Mouse (Mus musculus): ENCODE results near the gene Gm4131. TPM values are rescaled to one million over a fixed set of nuclear protein-coding genes. Genes with fewer than 3 reads are reported as not detected.

Gm4131 gene
- polyA plus RNA-seq, 1 experiment: not detected

DNA sequence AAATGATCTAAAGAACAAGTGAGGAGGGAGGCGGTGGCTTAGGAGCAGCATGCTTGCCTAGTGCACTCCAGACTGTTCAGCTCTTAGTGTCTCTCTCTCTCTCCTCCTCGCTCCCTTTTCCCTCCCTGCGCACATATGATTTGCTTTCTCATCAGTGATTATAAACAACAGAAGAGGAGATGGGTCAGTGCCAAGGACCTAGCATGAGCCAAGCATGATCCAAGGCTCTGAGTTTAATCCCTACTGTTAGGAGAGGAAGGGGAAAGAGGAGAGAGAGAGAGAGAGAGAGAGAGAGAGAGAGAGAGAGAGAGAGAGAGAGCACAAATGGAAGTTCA lies 119.5 kb downstream of the Gm4131 start:
- Histone ChIP-seq H3K27me3 (ENCODE audit: control insufficient read depth, insufficient read depth, low read length) (no peaks in the 10 kb centered on the region), H3K4me3 (ENCODE audit: control insufficient read depth, insufficient read depth, low read length) (no peak overlapping the region), H3K4me1 (replicated peaks; ENCODE audit: control insufficient read depth, insufficient read depth, low read length) (no peaks in the 10 kb centered on the region), H3K36me3 (ENCODE audit: control insufficient read depth, insufficient read depth, low read length) (no peaks in the 10 kb centered on the region), H3K27ac (ENCODE audit: control insufficient read depth, insufficient read depth, low read length) (no peak overlapping the region)
- 94% methylated on average over 3 of the region's 3 CpGs for WGBS
- DNase-seq: no peak
- TF ChIP-seq POLR2A (IDR thresholded peaks at IDR 0.05; ENCODE audit: control insufficient read depth, extremely low read depth, insufficient read depth, low read length, poor library complexity) (no peak), CTCF (IDR thresholded peaks at IDR 0.05; ENCODE audit: borderline replicate concordance, control insufficient read depth, extremely low read depth, insufficient read depth, low read length, poor library complexity) (no peak)

DNA sequence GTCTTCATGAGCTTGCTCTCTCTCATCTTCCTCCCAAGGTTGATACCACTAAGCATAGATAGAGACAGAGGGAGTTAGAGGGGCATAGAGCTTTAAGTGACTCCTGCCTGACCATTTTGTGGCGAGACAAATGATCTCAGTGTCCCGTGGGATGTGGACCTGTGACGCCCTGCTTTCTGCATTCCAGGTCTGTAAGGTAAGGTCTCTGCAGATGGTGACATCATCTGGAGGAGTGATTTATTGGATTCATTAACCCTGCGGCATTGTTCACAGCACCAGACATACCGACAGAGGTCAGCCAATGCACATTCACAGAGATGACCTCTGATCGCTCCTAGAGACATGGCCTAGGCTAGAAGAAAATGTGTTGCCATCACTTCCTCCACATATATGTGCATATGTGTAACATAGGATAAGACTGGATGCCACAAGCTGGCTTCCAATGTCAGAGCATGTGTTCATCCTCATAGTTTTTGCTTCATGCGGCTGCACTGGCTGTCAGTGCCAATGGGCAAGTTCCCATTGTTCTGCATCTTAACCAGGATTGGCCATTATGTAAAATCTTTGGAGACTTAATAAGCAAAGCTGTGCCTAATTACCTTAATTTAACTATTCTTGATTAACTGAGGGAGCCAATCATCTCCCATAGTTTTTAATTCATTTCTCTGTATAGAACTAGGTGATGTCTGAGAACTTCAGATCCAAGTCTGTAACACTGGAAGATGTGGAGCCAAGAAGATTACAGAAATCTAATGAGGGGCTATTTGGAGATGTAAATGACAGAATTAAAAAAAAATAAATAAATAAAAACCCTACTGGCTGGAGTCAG lies 120.1 kb downstream of the Gm4131 start:
- TF ChIP-seq CTCF (IDR thresholded peaks at IDR 0.05; ENCODE audit: borderline replicate concordance, control insufficient read depth, extremely low read depth, insufficient read depth, low read length, poor library complexity): no peak
- TF ChIP-seq POLR2A (IDR thresholded peaks at IDR 0.05; ENCODE audit: control insufficient read depth, extremely low read depth, insufficient read depth, low read length, poor library complexity): no peak
- WGBS: 96% methylated on average over 7 of the region's 7 CpGs
- no peaks in the 10 kb centered on the region for H3K27me3 ChIP-seq (ENCODE audit: control insufficient read depth, insufficient read depth, low read length)

DNA sequence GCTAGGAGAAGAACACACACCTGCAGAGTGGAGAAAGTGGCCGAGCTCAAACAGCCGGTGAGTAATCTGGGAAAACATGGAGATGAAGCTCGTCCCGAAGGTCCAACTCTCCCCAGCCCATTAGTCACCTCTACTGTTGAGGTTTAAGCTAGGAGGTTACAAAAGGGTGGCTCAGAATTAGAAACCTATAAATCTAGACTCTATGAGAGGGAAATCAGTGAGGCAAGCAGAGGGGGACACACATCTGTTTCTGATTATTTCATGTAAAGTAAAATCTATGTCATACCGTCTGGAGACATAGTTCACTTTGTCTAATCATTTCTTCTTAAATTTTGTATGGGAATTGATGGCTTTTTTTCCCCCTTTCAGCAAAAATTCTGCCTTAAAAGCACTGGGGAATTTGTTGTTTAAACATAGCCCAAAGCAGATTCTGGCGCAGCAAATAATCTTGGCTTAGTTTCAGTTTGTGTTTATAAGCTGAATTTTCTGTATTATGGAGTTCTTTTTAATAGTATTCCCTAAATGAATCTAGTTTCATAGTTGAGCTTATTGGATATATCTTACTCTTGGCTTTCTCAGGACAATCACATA lies 122.8 kb downstream of the Gm4131 start:
- DNase-seq: no peak
- Histone ChIP-seq H3K4me1 (replicated peaks; ENCODE audit: control insufficient read depth, insufficient read depth, low read length) (no peaks in the 10 kb centered on the region), H3K27me3 (ENCODE audit: control insufficient read depth, insufficient read depth, low read length) (no peaks in the 10 kb centered on the region), H3K36me3 (ENCODE audit: control insufficient read depth, insufficient read depth, low read length) (no peaks in the 10 kb centered on the region), H3K4me3 (ENCODE audit: control insufficient read depth, insufficient read depth, low read length) (no peak overlapping the region), H3K27ac (ENCODE audit: control insufficient read depth, insufficient read depth, low read length) (no peak overlapping the region)
- TF ChIP-seq POLR2A (IDR thresholded peaks at IDR 0.05; ENCODE audit: control insufficient read depth, extremely low read depth, insufficient read depth, low read length, poor library complexity): no peak
- TF ChIP-seq CTCF (IDR thresholded peaks at IDR 0.05; ENCODE audit: borderline replicate concordance, control insufficient read depth, extremely low read depth, insufficient read depth, low read length, poor library complexity): no peak
- 93% methylated on average over 6 of the region's 6 CpGs for WGBS

More for the DNA sequence above, 120.1 kb downstream of the Gm4131 start:
- H3K4me1 ChIP-seq (replicated peaks; ENCODE audit: control insufficient read depth, insufficient read depth, low read length): no peaks in the 10 kb centered on the region
- H3K4me3 ChIP-seq (ENCODE audit: control insufficient read depth, insufficient read depth, low read length): no peak overlapping the region
- no peak overlapping the region for H3K27ac ChIP-seq (ENCODE audit: control insufficient read depth, insufficient read depth, low read length)
- H3K36me3 ChIP-seq (ENCODE audit: control insufficient read depth, insufficient read depth, low read length): no peaks in the 10 kb centered on the region
- DNase-seq: no peak

DNA sequence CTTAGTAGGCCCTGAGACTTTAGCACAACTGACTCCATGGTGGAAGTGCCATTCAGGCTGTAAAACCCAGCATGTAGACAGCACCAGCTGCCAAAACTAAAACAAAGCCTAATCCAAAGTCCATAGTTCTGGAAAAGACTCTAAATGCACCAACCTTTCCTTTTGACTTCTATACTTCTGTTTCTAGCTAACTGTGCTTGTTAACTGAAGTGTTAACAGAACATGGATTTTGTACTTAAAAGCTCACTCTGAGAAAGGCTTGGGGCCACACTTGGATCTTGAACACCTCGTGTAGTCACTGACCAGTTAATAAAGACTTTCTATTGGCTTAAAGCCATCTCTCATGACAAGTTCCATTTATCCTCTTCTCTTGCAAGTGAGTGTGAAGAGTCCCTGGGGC lies 123.8 kb downstream of the Gm4131 start:
- no peaks in the 10 kb centered on the region for H3K27me3 ChIP-seq (ENCODE audit: control insufficient read depth, insufficient read depth, low read length)
- 97% methylated on average over 1 of the region's 1 CpGs for WGBS
- no peak overlapping the region for H3K27ac ChIP-seq (ENCODE audit: control insufficient read depth, insufficient read depth, low read length)
- H3K4me1 ChIP-seq (replicated peaks; ENCODE audit: control insufficient read depth, insufficient read depth, low read length): no peaks in the 10 kb centered on the region
- TF ChIP-seq POLR2A (IDR thresholded peaks at IDR 0.05; ENCODE audit: control insufficient read depth, extremely low read depth, insufficient read depth, low read length, poor library complexity): no peak
- no peak for TF ChIP-seq CTCF (IDR thresholded peaks at IDR 0.05; ENCODE audit: borderline replicate concordance, control insufficient read depth, extremely low read depth, insufficient read depth, low read length, poor library complexity)
- DNase-seq: no peak
- H3K4me3 ChIP-seq (ENCODE audit: control insufficient read depth, insufficient read depth, low read length): no peak overlapping the region
- H3K36me3 ChIP-seq (ENCODE audit: control insufficient read depth, insufficient read depth, low read length): no peaks in the 10 kb centered on the region

DNA sequence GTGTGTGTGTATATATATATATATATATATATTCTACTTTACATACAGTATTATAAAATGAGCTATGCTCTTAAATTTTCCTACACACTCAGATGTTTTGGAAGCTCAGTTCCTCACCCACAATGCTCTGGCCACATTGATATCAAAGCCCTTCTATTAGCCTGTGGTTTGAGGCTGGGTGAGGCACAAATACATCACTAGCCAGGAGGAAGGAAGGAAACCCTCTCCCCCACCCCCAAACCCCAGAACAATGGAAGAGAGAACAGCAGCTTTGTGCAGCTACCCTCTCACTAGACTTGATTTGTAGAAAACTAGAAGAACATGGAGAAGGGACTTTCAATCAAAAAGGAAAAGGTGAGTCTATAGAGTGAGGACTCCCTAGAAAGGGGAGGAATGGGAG lies 126.7 kb downstream of the Gm4131 start:
- Histone ChIP-seq H3K27ac (ENCODE audit: control insufficient read depth, insufficient read depth, low read length) (no peak overlapping the region), H3K27me3 (ENCODE audit: control insufficient read depth, insufficient read depth, low read length) (no peaks in the 10 kb centered on the region)
- DNase-seq: no peak

DNA sequence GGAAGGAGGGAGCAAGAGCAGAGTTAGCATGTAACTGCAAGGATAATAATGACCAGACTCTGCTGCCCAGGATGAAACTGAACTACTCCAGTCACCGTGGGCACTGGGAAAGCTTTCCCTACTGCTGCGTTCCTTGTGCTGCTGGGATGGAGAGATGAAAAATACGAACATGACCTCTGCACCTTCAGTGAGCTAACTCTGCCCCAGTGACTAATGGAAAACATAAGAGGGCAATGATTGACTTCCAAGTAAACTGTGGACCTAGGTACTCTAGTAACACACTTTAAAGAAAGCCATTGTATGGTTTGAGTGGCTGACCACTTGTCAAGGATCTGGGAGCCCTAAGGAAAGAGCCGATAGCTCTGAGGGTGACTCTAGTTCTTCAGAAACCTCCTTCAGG lies 128.5 kb downstream of the Gm4131 start:
- H3K4me3 ChIP-seq (ENCODE audit: control insufficient read depth, insufficient read depth, low read length): no peak overlapping the region
- H3K27me3 ChIP-seq (ENCODE audit: control insufficient read depth, insufficient read depth, low read length): no peaks in the 10 kb centered on the region
- DNase-seq: no peak
- no peaks in the 10 kb centered on the region for H3K36me3 ChIP-seq (ENCODE audit: control insufficient read depth, insufficient read depth, low read length)
- WGBS: 97% methylated on average over 4 of the region's 4 CpGs
- H3K27ac ChIP-seq (ENCODE audit: control insufficient read depth, insufficient read depth, low read length): no peak overlapping the region
- H3K4me1 ChIP-seq (replicated peaks; ENCODE audit: control insufficient read depth, insufficient read depth, low read length): no peaks in the 10 kb centered on the region
- no peak for TF ChIP-seq CTCF (IDR thresholded peaks at IDR 0.05; ENCODE audit: borderline replicate concordance, control insufficient read depth, extremely low read depth, insufficient read depth, low read length, poor library complexity)
- TF ChIP-seq POLR2A (IDR thresholded peaks at IDR 0.05; ENCODE audit: control insufficient read depth, extremely low read depth, insufficient read depth, low read length, poor library complexity): no peak

More for the DNA sequence above, 126.7 kb downstream of the Gm4131 start:
- H3K4me3 ChIP-seq (ENCODE audit: control insufficient read depth, insufficient read depth, low read length): no peak overlapping the region
- TF ChIP-seq CTCF (IDR thresholded peaks at IDR 0.05; ENCODE audit: borderline replicate concordance, control insufficient read depth, extremely low read depth, insufficient read depth, low read length, poor library complexity) (no peak), POLR2A (IDR thresholded peaks at IDR 0.05; ENCODE audit: control insufficient read depth, extremely low read depth, insufficient read depth, low read length, poor library complexity) (no peak)
- H3K36me3 ChIP-seq (ENCODE audit: control insufficient read depth, insufficient read depth, low read length): no peaks in the 10 kb centered on the region
- no peaks in the 10 kb centered on the region for H3K4me1 ChIP-seq (replicated peaks; ENCODE audit: control insufficient read depth, insufficient read depth, low read length)
